Mouse (Mus musculus): ENCODE measurements around the gene Lrrc71. TPM values are rescaled to one million over a fixed set of nuclear protein-coding genes. Genes with fewer than 3 reads are reported as not detected.

Gene Lrrc71
- 0.28 and 0.58 TPM in 2 replicates for polyA plus RNA-seq (2015; fragmentation: Nextera tagmentation; extraction: Ambion mirVana)

DNA sequence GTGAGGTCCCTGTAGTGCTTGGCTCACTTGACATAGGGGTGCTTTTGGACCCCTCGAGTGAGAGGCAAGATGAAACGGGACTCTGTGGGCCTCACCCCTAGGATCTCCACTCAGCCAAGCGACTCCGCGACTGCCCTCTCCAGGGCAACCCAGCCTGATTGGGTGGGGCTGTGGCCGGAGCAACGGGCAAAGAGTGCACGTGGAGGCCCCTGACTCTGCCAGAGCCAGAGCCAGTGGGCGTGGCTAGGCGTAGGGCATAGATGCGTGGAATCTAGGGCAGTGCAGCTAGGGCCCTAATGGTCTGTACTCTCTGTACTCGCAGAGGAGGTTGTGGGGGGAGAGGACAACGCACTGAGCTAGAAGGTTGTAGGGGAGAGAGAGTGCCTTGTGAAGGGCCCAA lies at the start of gene Lrrc71:
Gene Lrrc71, minus strand, starts transcription at position 195 of the 400 bp plus-strand sequence.

DNA sequence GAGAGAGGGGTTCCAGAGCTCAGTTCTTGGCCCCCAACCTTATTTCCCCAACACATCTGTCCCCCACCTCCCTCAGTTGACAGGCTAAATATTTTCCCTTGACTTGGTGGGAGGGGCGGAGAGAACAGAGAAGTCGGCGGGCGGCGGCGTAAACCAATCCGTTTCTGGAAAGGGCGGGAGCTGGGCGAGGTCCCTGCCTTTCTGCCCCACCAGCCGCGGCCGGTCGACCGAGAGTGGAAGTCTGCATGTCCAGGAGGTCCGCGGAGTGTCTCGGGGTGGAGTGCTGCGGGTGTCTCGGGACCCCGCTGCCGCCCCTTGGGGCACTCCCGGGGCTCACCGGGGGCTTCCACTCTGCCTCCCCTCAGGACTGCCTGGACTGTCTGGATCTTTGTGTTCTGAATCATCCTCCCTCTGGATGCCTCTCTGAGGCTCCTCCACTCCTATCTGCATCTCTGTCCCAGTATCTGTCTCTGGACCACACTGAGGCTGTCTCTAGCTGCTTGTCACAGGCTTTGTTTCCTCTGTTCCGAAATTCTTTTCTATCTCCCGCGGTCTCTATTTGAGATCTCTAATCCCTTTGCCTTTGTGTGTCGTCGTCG lies 48.4 kb upstream of the Lrrc71 start, which contains the start of gene Insrr:
Gene Insrr, plus strand, starts transcription at position 216 of the 599 bp plus-strand sequence.

DNA sequence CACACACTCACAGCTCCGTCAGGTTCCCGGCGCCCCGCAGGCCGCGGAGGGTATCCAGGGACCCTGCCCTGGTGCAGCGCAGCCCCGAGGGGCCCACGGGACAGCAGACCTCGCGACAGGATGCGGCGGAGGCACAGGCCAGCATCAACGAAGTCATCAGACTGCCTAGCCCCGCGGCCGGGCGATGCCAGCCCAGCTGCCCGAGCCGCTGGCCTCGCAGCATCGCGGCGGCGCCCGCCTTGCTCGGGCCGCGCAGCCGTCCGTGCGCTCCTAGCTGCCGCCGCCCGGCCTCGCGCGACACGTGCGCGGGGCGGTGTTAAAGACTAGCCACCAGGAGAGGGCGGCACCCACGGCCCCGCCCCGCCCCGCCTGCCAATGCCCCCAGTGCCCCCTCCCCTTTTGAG lies 46.5 kb upstream of the Lrrc71 start, which contains the start of gene Ntrk1:
Gene Ntrk1, minus strand, starts transcription at position 241 of the 404 bp plus-strand sequence.

Other genes with a start within 250 kb of the Lrrc71 start
- 5.2 and 7.9 TPM in 2 replicates for gene Etv3, start 223.2 kb downstream of the Lrrc71 start, polyA plus RNA-seq (2015; fragmentation: Nextera tagmentation; extraction: Ambion mirVana)
- gene Arhgef11, start 131.1 kb downstream of the Lrrc71 start, polyA plus RNA-seq (2015; fragmentation: Nextera tagmentation; extraction: Ambion mirVana): 10.5 and 12.4 TPM in 2 replicates
- 29.0 and 133 TPM in 2 replicates for gene Ntrk1, start 46.5 kb upstream of the Lrrc71 start, polyA plus RNA-seq (2015; fragmentation: Nextera tagmentation; extraction: Ambion mirVana)
- gene Insrr, start 48.3 kb upstream of the Lrrc71 start, polyA plus RNA-seq (2015; fragmentation: Nextera tagmentation; extraction: Ambion mirVana): 0.87 and 3.3 TPM in 2 replicates
- 17.6 and 20.3 TPM in 2 replicates for gene Pear1, start 75.7 kb upstream of the Lrrc71 start, polyA plus RNA-seq (2015; fragmentation: Nextera tagmentation; extraction: Ambion mirVana)
- gene Sh2d2a, start 98.1 kb upstream of the Lrrc71 start, polyA plus RNA-seq (2015; fragmentation: Nextera tagmentation; extraction: Ambion mirVana): 0.21 TPM in 1 of 2 replicates, not detected in the other
- 12.9 and 13.1 TPM in 2 replicates for gene Prcc, start 137.0 kb upstream of the Lrrc71 start, polyA plus RNA-seq (2015; fragmentation: Nextera tagmentation; extraction: Ambion mirVana)
- 129 and 149 TPM in 2 replicates for gene Hdgf, start 157.7 kb upstream of the Lrrc71 start, polyA plus RNA-seq (2015; fragmentation: Nextera tagmentation; extraction: Ambion mirVana)
- 101 and 121 TPM in 2 replicates for gene Mrpl24, start 170.9 kb upstream of the Lrrc71 start, polyA plus RNA-seq (2015; fragmentation: Nextera tagmentation; extraction: Ambion mirVana)
- 17.3 and 22.7 TPM in 2 replicates for gene Isg20l2, start 181.7 kb upstream of the Lrrc71 start, polyA plus RNA-seq (2015; fragmentation: Nextera tagmentation; extraction: Ambion mirVana)
- gene Rrnad1, start 182.1 kb upstream of the Lrrc71 start, polyA plus RNA-seq (2015; fragmentation: Nextera tagmentation; extraction: Ambion mirVana): 9.1 and 14.5 TPM in 2 replicates
- gene Crabp2, start 200.0 kb upstream of the Lrrc71 start, polyA plus RNA-seq (2015; fragmentation: Nextera tagmentation; extraction: Ambion mirVana): 6.4 and 11.8 TPM in 2 replicates
- 6.7 and 8.3 TPM in 2 replicates for gene Nes, start 222.5 kb upstream of the Lrrc71 start, polyA plus RNA-seq (2015; fragmentation: Nextera tagmentation; extraction: Ambion mirVana)